Mouse (Mus musculus): ENCODE results near the gene Slc24a1. TPM values are rescaled to one million over a fixed set of nuclear protein-coding genes. Genes with fewer than 3 reads are reported as not detected.

Gene Slc24a1
- total RNA-seq, 2 experiments from 2014 or later = 0.08 to 0.10 TPM

- no peak for DNase-seq (ENCODE audit: low spot score)
- intact Hi-C loops (cut with DNase I) = loop anchor here (5.0 to 10.0 kb wide), 3 partner anchors 77 to 594 kb away; partner anchors contain the start of gene Dis3l
Observed at GRCm38 (mm10) chr9:64939281-64939680, 12.1 kb downstream of the Slc24a1 start.

- intact Hi-C loops (cut with DNase I) = loop anchor here (5.0 to 10.0 kb wide), 3 partner anchors 76 to 594 kb away; partner anchors contain the start of gene Dis3l
- no peak for DNase-seq (ENCODE audit: low spot score)
Observed at GRCm38 (mm10) chr9:64938535-64938934, 12.9 kb downstream of the Slc24a1 start.

DNA sequence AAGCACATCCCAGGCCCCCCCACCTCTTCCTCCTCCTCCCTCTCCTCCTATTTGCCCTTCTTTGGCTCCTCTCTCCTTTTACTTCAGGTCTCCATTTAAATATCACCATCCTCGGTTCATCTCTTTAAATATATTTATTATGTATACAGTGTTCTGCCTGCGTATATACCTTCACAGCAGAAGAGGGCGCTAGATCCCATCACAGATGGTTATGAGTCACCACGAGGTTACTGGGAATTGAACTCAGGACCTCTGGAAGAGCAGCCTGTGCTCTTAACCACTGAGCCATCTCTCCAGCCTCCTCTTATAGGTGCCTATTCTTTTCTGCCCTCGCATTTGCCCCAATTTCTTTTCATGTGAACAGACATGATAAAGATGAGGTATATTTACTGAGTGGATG, 13.9 kb downstream of the Slc24a1 start:
- intact Hi-C loops (cut with DNase I) = loop anchor here (2.0 to 10.0 kb wide), 5 partner anchors 35 to 593 kb away; partner anchors contain the start of gene Dis3l
- DNase-seq (ENCODE audit: low spot score) = no peak

GRCm38 (mm10) chr9:64936508-64936907, 14.9 kb downstream of the Slc24a1 start:
- intact Hi-C loops (cut with DNase I) = loop anchor here (2.0 to 10.0 kb wide), 5 partner anchors 34 to 592 kb away; partner anchors contain the start of gene Dis3l
- no peak for DNase-seq (ENCODE audit: low spot score)

GRCm38 (mm10) chr9:64934015-64934754, 17.2 kb downstream of the Slc24a1 start:
- intact Hi-C loops (cut with DNase I) = loop anchor here (10.0 kb wide), 2 partner anchors 539 to 589 kb away; partner anchors contain the start of gene Dis3l
- DNase-seq (ENCODE audit: low spot score) = peak; percentile 65

DNA sequence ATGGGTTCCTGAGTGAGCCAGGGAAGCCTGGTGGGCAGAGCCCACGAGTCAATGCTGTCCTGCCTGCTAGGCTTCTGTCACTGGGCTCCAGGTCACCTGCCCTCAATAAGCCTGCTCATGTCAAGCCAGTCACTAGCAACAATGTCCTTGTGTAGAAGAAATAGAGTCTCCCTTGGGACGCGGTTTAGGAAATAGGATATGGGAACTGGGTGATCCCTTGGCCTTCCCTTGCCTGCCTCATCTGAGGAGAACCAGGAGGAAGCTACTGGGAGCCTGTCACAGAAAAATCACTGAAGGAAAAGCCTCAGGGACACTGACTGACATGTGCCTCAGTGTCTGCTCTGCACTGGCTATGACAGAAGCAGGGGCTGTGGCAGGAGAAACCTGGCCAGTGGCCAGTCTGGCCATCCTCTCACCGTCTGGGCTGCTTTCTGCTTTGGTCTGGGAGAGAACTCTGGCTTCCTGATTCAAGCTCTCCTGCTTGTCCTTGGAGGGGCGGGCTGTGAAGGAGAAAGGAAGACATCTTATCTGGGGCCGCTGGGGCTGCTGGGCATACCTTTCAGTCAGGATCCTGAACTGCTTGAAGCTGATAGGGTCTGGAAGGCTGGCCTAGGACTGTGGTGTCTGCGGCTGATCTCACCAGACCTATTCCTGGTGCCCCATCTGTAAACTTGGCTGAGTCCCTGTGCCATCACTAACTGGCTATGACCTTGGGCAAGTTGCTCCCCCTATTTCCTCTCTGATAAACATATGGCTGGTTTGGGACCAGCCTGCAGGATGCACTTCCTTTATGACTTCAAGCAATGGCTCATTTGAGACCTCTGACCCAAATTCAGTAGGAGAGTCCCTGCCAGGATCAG, 19.4 kb downstream of the Slc24a1 start:
- intact Hi-C loops (cut with DNase I) = loop anchor here (10.0 kb wide), 2 partner anchors 537 to 587 kb away; partner anchors contain the start of gene Dis3l
- DNase-seq (ENCODE audit: low spot score) = no peak

- intact Hi-C loops (cut with DNase I) = loop anchor here (10.0 kb wide), 2 partner anchors 535 to 585 kb away; partner anchors contain the start of gene Dis3l
Observed at GRCm38 (mm10) chr9:64930256-64930655, 21.2 kb downstream of the Slc24a1 start.

GRCm38 (mm10) chr9:64926201-64926991, 25.0 kb downstream of the Slc24a1 start:
- intact Hi-C loops (cut with DNase I) = no loop called here
- no peak for DNase-seq (ENCODE audit: low spot score)

More at GRCm38 (mm10) chr9:64930256-64930655, 21.2 kb downstream of the Slc24a1 start:
- no peak for DNase-seq (ENCODE audit: low spot score)

DNA sequence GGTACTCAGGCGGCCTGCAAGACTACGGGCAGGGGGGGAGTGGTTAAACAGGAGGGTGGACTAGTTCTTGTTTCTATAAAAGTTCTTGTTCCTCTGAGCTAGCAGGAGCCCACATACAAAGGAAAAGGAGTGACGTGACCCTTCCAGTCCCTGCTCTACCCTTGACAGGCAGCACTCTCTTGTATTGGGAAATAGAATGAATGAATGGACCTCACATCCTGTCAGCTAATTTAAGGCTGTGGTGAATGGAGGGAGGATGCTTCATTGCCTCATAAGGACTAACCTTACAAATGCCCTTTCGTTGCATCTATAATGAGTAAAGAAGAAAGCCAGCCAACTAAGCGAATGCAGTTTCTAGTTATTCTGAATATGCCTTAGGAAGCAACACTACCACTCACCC, 25.6 kb downstream of the Slc24a1 start:
- intact Hi-C loops (cut with DNase I) = no loop called here
- DNase-seq (ENCODE audit: low spot score) = no peak

DNA sequence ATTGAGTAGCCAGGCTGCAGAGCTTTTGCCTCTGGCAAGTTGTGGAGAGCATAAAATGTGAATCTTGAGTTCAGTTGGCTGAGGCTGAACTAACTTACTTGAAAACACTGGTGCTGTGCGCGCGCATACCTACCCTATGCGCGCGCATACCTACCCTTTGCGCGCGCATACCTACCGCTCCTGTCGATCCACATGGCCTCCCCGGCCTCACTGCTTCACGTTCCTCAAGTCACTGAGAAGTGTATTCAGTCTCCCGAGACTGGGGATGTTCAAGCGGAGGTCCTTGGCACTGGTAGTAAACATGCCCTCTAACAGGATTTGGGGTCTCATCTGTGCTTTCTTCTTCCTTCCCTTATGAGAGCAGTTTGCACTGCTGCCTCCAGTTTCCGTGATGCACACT, 32.8 kb downstream of the Slc24a1 start:
- DNase-seq (ENCODE audit: low spot score) = no peak
- intact Hi-C loops (cut with DNase I) = no loop called here

DNA sequence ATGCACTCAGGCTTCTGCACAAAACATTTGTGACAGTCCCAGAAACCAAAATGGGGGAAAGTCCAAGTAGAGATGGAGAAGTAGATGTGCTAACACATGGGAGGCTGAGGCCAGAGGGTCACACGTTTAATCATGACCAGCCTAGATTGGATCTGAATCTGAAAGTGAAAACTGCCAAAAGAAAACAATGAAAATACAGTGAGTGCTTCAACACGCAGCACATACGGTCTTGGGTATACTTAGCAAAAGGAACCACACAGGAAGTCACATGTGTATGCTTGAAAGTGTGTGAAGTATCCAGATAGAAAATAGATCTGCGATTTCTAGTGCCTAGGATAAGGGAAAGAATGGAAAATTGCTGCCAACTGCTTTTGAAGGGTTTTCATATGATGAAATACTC, 36.8 kb downstream of the Slc24a1 start:
- intact Hi-C loops (cut with DNase I) = no loop called here
- DNase-seq (ENCODE audit: low spot score) = no peak

GRCm38 (mm10) chr9:64913973-64914372, 37.4 kb downstream of the Slc24a1 start:
- no peak for DNase-seq (ENCODE audit: low spot score)
- intact Hi-C loops (cut with DNase I) = no loop called here

DNA sequence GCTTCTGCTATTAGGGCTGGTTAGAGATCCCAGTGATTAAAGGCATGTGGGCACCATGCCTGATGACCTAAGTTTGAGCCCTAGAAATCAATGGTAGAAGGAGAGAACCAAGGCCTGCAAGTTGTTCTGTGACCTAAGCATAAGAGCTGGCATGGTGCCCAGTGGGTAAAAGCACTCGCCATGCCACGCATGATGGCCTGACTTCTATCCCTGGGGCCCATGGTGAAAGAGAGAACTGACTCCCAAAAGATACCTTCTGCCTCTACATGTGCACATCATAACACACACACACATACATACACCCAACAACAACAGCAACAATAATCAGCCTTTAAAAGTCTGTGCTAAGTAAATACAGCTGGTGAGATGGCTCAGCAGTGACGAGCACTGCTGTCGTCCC, 38.0 kb downstream of the Slc24a1 start:
- DNase-seq (ENCODE audit: low spot score) = no peak
- intact Hi-C loops (cut with DNase I) = no loop called here

GRCm38 (mm10) chr9:64907441-64907840, 44.0 kb downstream of the Slc24a1 start:
- intact Hi-C loops (cut with DNase I) = no loop called here
- DNase-seq (ENCODE audit: low spot score) = no peak

DNA sequence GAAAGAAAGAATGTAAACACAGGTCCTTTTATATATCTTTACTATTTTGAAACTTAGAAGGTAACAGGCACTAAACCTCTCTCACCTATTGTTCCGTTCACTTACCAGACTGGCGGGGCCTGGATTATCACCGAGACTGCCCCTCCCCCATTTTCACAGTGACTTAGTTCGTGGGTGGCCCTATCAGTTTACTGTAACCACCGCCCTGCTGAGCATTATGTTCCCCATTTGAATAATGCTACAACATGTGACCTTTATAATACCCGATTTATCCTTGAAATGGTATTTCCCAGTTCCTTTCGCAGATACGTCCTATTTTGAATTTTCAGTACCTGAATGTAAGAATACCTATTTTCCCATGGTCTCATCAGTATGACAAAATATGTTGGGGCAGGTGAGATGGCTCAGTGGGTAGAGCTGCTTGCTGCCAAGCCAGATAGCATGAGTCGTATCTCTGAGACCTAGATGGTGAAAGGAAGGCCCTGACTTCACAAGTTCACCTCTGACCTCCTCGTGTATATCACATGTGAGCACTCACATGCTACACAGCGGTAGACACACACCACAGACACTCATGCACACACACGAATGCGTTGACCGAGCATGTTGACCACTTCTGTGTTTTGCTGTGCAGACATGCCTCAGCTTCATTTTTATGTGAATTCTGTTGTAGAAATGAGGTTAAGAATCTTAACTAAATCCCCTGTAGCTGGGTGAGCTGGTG, 46.3 kb downstream of the Slc24a1 start:
- intact Hi-C loops (cut with DNase I) = no loop called here
- no peak for DNase-seq (ENCODE audit: low spot score)

GRCm38 (mm10) chr9:64903386-64903785, 48.0 kb downstream of the Slc24a1 start:
- no peak for DNase-seq (ENCODE audit: low spot score)
- intact Hi-C loops (cut with DNase I) = loop anchor here (2.0 kb wide), 2 partner anchors 33 to 125 kb away; no protein-coding TSS in a partner anchor

GRCm38 (mm10) chr9:64902866-64903265, 48.5 kb downstream of the Slc24a1 start:
- no peak for DNase-seq (ENCODE audit: low spot score)
- intact Hi-C loops (cut with DNase I) = loop anchor here (2.0 kb wide), 2 partner anchors 34 to 124 kb away; no protein-coding TSS in a partner anchor

DNA sequence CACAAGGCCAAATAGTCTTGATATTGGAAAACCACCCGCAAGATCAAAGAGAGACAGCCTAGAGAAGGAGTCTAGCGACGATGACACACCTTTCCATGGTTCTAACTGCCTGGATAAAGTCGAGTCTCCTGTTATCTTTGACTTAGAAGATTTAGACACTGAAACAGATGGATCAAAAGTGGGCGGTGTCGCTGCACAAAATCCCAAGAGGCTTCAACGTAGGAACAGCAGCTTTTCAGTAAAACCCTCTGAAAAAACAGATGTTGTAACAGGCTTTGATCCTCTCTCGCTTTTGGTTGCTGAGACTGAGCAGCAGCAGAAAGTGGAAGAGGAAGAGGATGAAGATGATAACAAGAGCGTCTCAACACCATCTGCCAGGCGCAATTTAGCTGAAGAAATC, 54.8 kb downstream of the Slc24a1 start:
- intact Hi-C loops (cut with DNase I) = no loop called here
- no peak for DNase-seq (ENCODE audit: low spot score)

- intact Hi-C loops (cut with DNase I) = no loop called here
- no peak for DNase-seq (ENCODE audit: low spot score)
Observed at GRCm38 (mm10) chr9:64886008-64886407, 65.4 kb downstream of the Slc24a1 start.

Data from heart, postnatal 25 days (tissue).